8 mouse cellular contexts compared by ENCODE assay signal in the genomic region with DNA sequence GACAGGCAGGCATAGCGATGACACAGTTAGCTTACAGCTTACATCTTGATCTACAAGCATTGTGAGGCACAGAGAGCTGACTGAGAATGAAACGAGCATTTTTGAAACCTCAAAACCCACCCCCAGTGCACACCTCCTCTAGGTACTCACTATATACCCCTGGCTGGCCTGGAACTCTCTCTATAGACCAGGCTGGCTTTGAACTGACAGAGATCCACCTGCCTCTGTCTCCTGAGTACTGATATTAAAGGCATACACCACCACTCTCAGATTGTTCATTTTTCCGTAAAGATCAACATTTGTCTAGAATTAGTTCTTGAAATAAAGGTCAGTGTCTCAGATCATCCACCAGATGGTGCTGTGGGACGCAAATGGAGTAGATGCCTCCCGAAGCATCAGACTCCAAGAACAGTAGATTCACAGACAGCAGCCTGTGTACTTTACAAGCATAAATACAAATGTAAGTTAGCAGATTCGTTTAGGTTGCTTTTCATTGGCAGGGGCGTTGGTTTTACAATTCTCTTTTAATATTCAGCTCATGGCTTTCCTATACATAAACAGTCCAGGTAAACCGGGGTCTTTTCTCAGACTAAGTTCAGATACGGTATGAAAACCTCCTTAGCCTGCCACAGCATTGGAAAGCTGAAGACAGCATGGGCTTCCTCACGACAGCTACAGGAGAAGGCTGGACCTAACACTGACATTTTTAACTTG. TPM values are rescaled to one million over a fixed set of nuclear protein-coding genes. Genes with fewer than 3 reads are reported as not detected.
DNase-seq lines count a peak whose midpoint lies in the region; ATAC-seq lines count a peak whose summit lies in the region.

No protein-coding gene starts in this region.

- peak overlapping the region; percentile 43 for H3K4me3 ChIP-seq in lung, embryonic 16.5 days (ENCODE audit: low read length)

- H3K4me2 ChIP-seq in lung, embryonic 16.5 days (ENCODE audit: low read depth, low read length): peak overlapping the region; percentile 59

- intact Hi-C loops in heart, postnatal 36 days (cut with DNase I): loop anchor here (1.0 to 10.0 kb wide), 4 partner anchors 71 to 862 kb away; a partner anchor contains a TSS

- ATAC-seq in erythroid progenitor cell, adult 5-6 weeks (replicated peaks; ENCODE audit: low FRiP score, poor library complexity, severe bottlenecking): peak; percentile 86
- peak; percentile 83 for ATAC-seq in lung, embryonic 16.5 days (ENCODE audit: low read depth)

- no peaks in the 10 kb centered on the region for H3K27me3 ChIP-seq in lung, embryonic 16.5 days (ENCODE audit: control insufficient read depth, insufficient read depth, low read depth, low read length)

- peaks cover 9% of the 10 kb centered on the region for H3K4me1 ChIP-seq in lung, embryonic 16.5 days (replicated peaks; ENCODE audit: control insufficient read depth, insufficient read depth, low read length)

- no peaks in the 10 kb centered on the region for H3K9me3 ChIP-seq in lung, embryonic 16.5 days (ENCODE audit: control insufficient read depth, low read length)

- no peaks in the 10 kb centered on the region for H3K36me3 ChIP-seq in lung, embryonic 16.5 days (ENCODE audit: control insufficient read depth, insufficient read depth, low read length)

- 10% methylated on average over 10 of the region's 10 CpGs for WGBS in large intestine, adult 2 months
- WGBS in lung, embryonic 16.5 days: 13% methylated on average over 10 of the region's 10 CpGs

- no peak overlapping the region for H3K27ac ChIP-seq in lung, embryonic 16.5 days (ENCODE audit: low read length)

- peak; percentile 76 for DNase-seq in MN1 (ENCODE audit: low spot score)
- peak; percentile 58 for DNase-seq in c-Kit-positive CD71-negative TER-119-negative erythroid progenitor cells, embryonic 14.5 days (ENCODE audit: low read depth)
- DNase-seq in heart, postnatal 36 days: peak; percentile 67 to 70
- peak; percentile 51 for DNase-seq in large intestine, adult 2 months (ENCODE audit: low read depth, low spot score)
- DNase-seq in retina, embryonic 14.5 days (ENCODE audit: low spot score): peak; percentile 88
- DNase-seq in yolk sac, embryonic 10.5 days (ENCODE audit: low spot score): peak; percentile 62

- H3K9ac ChIP-seq in lung, embryonic 16.5 days (ENCODE audit: low read length): peak overlapping the region; percentile 52

RNA-seq across cellular contexts. Expression of a gene that starts 12.9 kb away (rescaled TPM):
- 52.0 and 77.1 TPM in 2 replicates for total RNA-seq in erythroid progenitor cell, adult 5-6 weeks (2015; ENCODE audit: low replicate concordance)
- total RNA-seq in erythroid progenitor cell, adult 5-6 weeks (2017; ENCODE audit: low replicate concordance): 96.0 and 96.6 TPM in 2 replicates
- total RNA-seq in heart, postnatal 36 days (2021): 10 to 100 TPM; 52.2 to 58.0 TPM
- 5.4 and 5.6 TPM in 2 replicates for polyA plus RNA-seq in large intestine, adult 2 months (2012; rRNA removed)
- 101 and 105 TPM in 2 replicates for polyA plus RNA-seq in lung, embryonic 16.5 days (2015; fragmentation: Nextera tagmentation; extraction: Ambion mirVana)

RNA-seq across cellular contexts. Expression of a gene that starts 35.1 kb away (rescaled TPM):
- total RNA-seq in erythroid progenitor cell, adult 5-6 weeks (2015; ENCODE audit: low replicate concordance): 14.3 and 20.2 TPM in 2 replicates
- total RNA-seq in erythroid progenitor cell, adult 5-6 weeks (2017; ENCODE audit: low replicate concordance): 36.8 and 49.8 TPM in 2 replicates
- total RNA-seq in heart, postnatal 36 days (2021): 1 to 10 TPM; 1.4 TPM
- polyA plus RNA-seq in large intestine, adult 2 months (2012; rRNA removed): 1.3 and 2.2 TPM in 2 replicates
- 8.6 and 9.6 TPM in 2 replicates for polyA plus RNA-seq in lung, embryonic 16.5 days (2015; fragmentation: Nextera tagmentation; extraction: Ambion mirVana)

Comparison
In these comparisons a context has a peak if more than half of its experiments do, and no peak if none do; other contexts are left out.
1. RNA of a gene that starts 35.1 kb away (total RNA-seq): 14.3 to 49.8 TPM in erythroid progenitor cell, adult 5-6 weeks; 1.4 TPM in heart, postnatal 36 days; every median in the first group is over 4 times any median in the second.
2. Peak in every context shown above with its lines, with median percentiles within 50 percentile points of each other: DNase-seq.